Mouse (Mus musculus): ENCODE measurements around the gene Auts2.

GRCm38 (mm10) chr5:131869711-131870499, 673.2 kb downstream of the Auts2 start:
- no peak for TF ChIP-seq RCOR1 (conservative IDR thresholded peaks at IDR 0.05; ENCODE audit: low read depth, low read length)
- TF ChIP-seq CTCF (conservative IDR thresholded peaks at IDR 0.05 in 1 of 2, IDR thresholded peaks at IDR 0.05 in 1 of 2; ENCODE audit: low read depth in 2 of 2, low read length in 2 of 2): no peak
- no peak for TF ChIP-seq HCFC1 (IDR thresholded peaks at IDR 0.05; ENCODE audit: low read depth, low read length)
- no peak for TF ChIP-seq POLR2A (IDR thresholded peaks at IDR 0.05; ENCODE audit: low read depth, low read length)
- no peak for TF ChIP-seq MEF2A (IDR thresholded peaks at IDR 0.05; ENCODE audit: borderline replicate concordance, low read depth, low read length)

Measured in CH12.LX (cell line).